Mouse (Mus musculus): ENCODE measurements around the gene Ccr10. TPM values are rescaled to one million over a fixed set of nuclear protein-coding genes. Genes with fewer than 3 reads are reported as not detected.

Ccr10 gene
- polyA plus RNA-seq, 1 experiment, result 0.18 TPM

GRCm38 (mm10) chr11:101152825-101153224 lies 22.4 kb downstream of the Ccr10 start:
- H3ac ChIP-seq (ENCODE audit: control insufficient read depth, insufficient read length, low read depth), result no peak overlapping the region
- no peaks in the 10 kb centered on the region for H3K79me3 ChIP-seq (ENCODE audit: low read depth)
- no peaks in the 10 kb centered on the region for H3K36me3 ChIP-seq (ENCODE audit: control insufficient read depth, insufficient read depth)
- TF ChIP-seq MYOG (IDR thresholded peaks at IDR 0.05; ENCODE audit: control insufficient read depth, extremely low read depth, insufficient read length) (no peak), CEBPB (IDR thresholded peaks at IDR 0.05; ENCODE audit: low read depth) (no peak), MYOD1 (IDR thresholded peaks at IDR 0.05; ENCODE audit: control insufficient read depth, insufficient read length, low read depth) (no peak), USF1 (IDR thresholded peaks at IDR 0.05; ENCODE audit: low read depth) (no peak), CTCF (IDR thresholded peaks at IDR 0.05; ENCODE audit: control insufficient read depth, insufficient read depth, insufficient read length) (no peak), MAX (IDR thresholded peaks at IDR 0.05) (no peak), FOSL1 (IDR thresholded peaks at IDR 0.05; ENCODE audit: insufficient read depth, low read length, poor library complexity, severe bottlenecking) (no peak)
- no peaks in the 10 kb centered on the region for H3K27me3 ChIP-seq (ENCODE audit: control insufficient read depth, insufficient read depth, insufficient read length)
- H3K4me3 ChIP-seq (ENCODE audit: insufficient read depth, poor library complexity, severe bottlenecking), result no peak overlapping the region
- H3K79me2 ChIP-seq (ENCODE audit: control insufficient read depth, insufficient read depth), result no peaks in the 10 kb centered on the region

- no peaks in the 10 kb centered on the region for H3K36me3 ChIP-seq (ENCODE audit: control insufficient read depth, insufficient read depth)
- H3K79me2 ChIP-seq (ENCODE audit: control insufficient read depth, insufficient read depth), result no peaks in the 10 kb centered on the region
- no peaks in the 10 kb centered on the region for H3K27me3 ChIP-seq (ENCODE audit: control insufficient read depth, insufficient read depth, insufficient read length)
- H3K79me3 ChIP-seq (ENCODE audit: low read depth), result no peaks in the 10 kb centered on the region
- TF ChIP-seq MAX (IDR thresholded peaks at IDR 0.05) (no peak), CTCF (IDR thresholded peaks at IDR 0.05; ENCODE audit: control insufficient read depth, insufficient read depth, insufficient read length) (no peak), MYOD1 (IDR thresholded peaks at IDR 0.05; ENCODE audit: control insufficient read depth, insufficient read length, low read depth) (no peak), USF1 (IDR thresholded peaks at IDR 0.05; ENCODE audit: low read depth) (no peak), MYOG (IDR thresholded peaks at IDR 0.05; ENCODE audit: control insufficient read depth, extremely low read depth, insufficient read length) (no peak), CEBPB (IDR thresholded peaks at IDR 0.05; ENCODE audit: low read depth) (no peak), FOSL1 (IDR thresholded peaks at IDR 0.05; ENCODE audit: insufficient read depth, low read length, poor library complexity, severe bottlenecking) (no peak)
- H3ac ChIP-seq (ENCODE audit: control insufficient read depth, insufficient read length, low read depth), result no peak overlapping the region
- H3K4me3 ChIP-seq (ENCODE audit: insufficient read depth, poor library complexity, severe bottlenecking), result no peak overlapping the region
Observed at GRCm38 (mm10) chr11:101151063-101151462, 24.2 kb downstream of the Ccr10 start.

GRCm38 (mm10) chr11:101149178-101150105 lies 25.8 kb downstream of the Ccr10 start:
- H3K27me3 ChIP-seq (ENCODE audit: control insufficient read depth, insufficient read depth, insufficient read length), result no peaks in the 10 kb centered on the region
- no peak overlapping the region for H3ac ChIP-seq (ENCODE audit: control insufficient read depth, insufficient read length, low read depth)
- H3K36me3 ChIP-seq (ENCODE audit: control insufficient read depth, insufficient read depth), result no peaks in the 10 kb centered on the region
- TF ChIP-seq MYOG (IDR thresholded peaks at IDR 0.05; ENCODE audit: control insufficient read depth, extremely low read depth, insufficient read length), result no peak
- no peak overlapping the region for H3K4me3 ChIP-seq (ENCODE audit: insufficient read depth, poor library complexity, severe bottlenecking)
- H3K79me2 ChIP-seq (ENCODE audit: control insufficient read depth, insufficient read depth), result no peaks in the 10 kb centered on the region
- H3K79me3 ChIP-seq (ENCODE audit: low read depth), result no peaks in the 10 kb centered on the region

- no peaks in the 10 kb centered on the region for H3K79me2 ChIP-seq (ENCODE audit: control insufficient read depth, insufficient read depth)
- no peaks in the 10 kb centered on the region for H3K36me3 ChIP-seq (ENCODE audit: control insufficient read depth, insufficient read depth)
- no peak overlapping the region for H3ac ChIP-seq (ENCODE audit: control insufficient read depth, insufficient read length, low read depth)
- no peaks in the 10 kb centered on the region for H3K27me3 ChIP-seq (ENCODE audit: control insufficient read depth, insufficient read depth, insufficient read length)
- TF ChIP-seq MYOD1 (IDR thresholded peaks at IDR 0.05; ENCODE audit: control insufficient read depth, insufficient read length, low read depth) (no peak), CEBPB (IDR thresholded peaks at IDR 0.05; ENCODE audit: low read depth) (no peak), USF1 (IDR thresholded peaks at IDR 0.05; ENCODE audit: low read depth) (no peak), FOSL1 (IDR thresholded peaks at IDR 0.05; ENCODE audit: insufficient read depth, low read length, poor library complexity, severe bottlenecking) (no peak), CTCF (IDR thresholded peaks at IDR 0.05; ENCODE audit: control insufficient read depth, insufficient read depth, insufficient read length) (no peak), MAX (IDR thresholded peaks at IDR 0.05) (no peak), MYOG (IDR thresholded peaks at IDR 0.05; ENCODE audit: control insufficient read depth, extremely low read depth, insufficient read length) (no peak)
- no peak overlapping the region for H3K4me3 ChIP-seq (ENCODE audit: insufficient read depth, poor library complexity, severe bottlenecking)
- H3K79me3 ChIP-seq (ENCODE audit: low read depth), result no peaks in the 10 kb centered on the region
Observed at GRCm38 (mm10) chr11:101148751-101149150, 26.5 kb downstream of the Ccr10 start.

- Histone ChIP-seq H3K79me2 (ENCODE audit: control insufficient read depth, insufficient read depth) (no peaks in the 10 kb centered on the region), H3ac (ENCODE audit: control insufficient read depth, insufficient read length, low read depth) (no peak overlapping the region), H3K27me3 (ENCODE audit: control insufficient read depth, insufficient read depth, insufficient read length) (no peaks in the 10 kb centered on the region), H3K36me3 (ENCODE audit: control insufficient read depth, insufficient read depth) (no peaks in the 10 kb centered on the region), H3K4me3 (ENCODE audit: insufficient read depth, poor library complexity, severe bottlenecking) (no peak overlapping the region), H3K79me3 (ENCODE audit: low read depth) (no peaks in the 10 kb centered on the region)
- TF ChIP-seq MAX (IDR thresholded peaks at IDR 0.05), result no peak
- TF ChIP-seq FOSL1 (IDR thresholded peaks at IDR 0.05; ENCODE audit: insufficient read depth, low read length, poor library complexity, severe bottlenecking), result no peak
- TF ChIP-seq CTCF (IDR thresholded peaks at IDR 0.05; ENCODE audit: control insufficient read depth, insufficient read depth, insufficient read length), result no peak
- TF ChIP-seq CEBPB (IDR thresholded peaks at IDR 0.05; ENCODE audit: low read depth), result no peak
- TF ChIP-seq USF1 (IDR thresholded peaks at IDR 0.05; ENCODE audit: low read depth), result no peak
- TF ChIP-seq MYOD1 (IDR thresholded peaks at IDR 0.05; ENCODE audit: control insufficient read depth, insufficient read length, low read depth), result no peak
- no peak for TF ChIP-seq MYOG (IDR thresholded peaks at IDR 0.05; ENCODE audit: control insufficient read depth, extremely low read depth, insufficient read length)
Observed at GRCm38 (mm10) chr11:101146377-101146776, 28.9 kb downstream of the Ccr10 start.
